Mouse (Mus musculus) T-helper 1 cell (primary cell): ENCODE measurements at regions not wholly inside any gene's neighbourhood (a gene's known extent, or its start where the extent isn't known, plus 50 kb on each side); places are given as distances from the start of the nearest gene placed in this dataset.

Experiments used
- in situ Hi-C: fragments of 300-600 bp; cut with MboI, MseI; formaldehyde crosslinking; loops from one replicate; pipeline ENCODE4 v1.15.1; 2025; ENCODE audit warnings: high pct_unique_total_duplicates

GRCm38 (mm10) chr4:66993740-66994139 is 166.4 kb downstream of the Tlr4 start:
- in situ Hi-C loops, result loop anchor here (5.0 kb wide), 1 partner anchor 434 kb away; no protein-coding TSS in a partner anchor

- in situ Hi-C loops, result no loop called here
Measured at GRCm38 (mm10) chr4:67006220-67006768, 178.9 kb downstream of the Tlr4 start.

- in situ Hi-C loops, result no loop called here
Measured at GRCm38 (mm10) chr4:67011682-67012081, 184.3 kb downstream of the Tlr4 start.

- in situ Hi-C loops, result no loop called here
Measured at GRCm38 (mm10) chr4:67044038-67044437, 216.7 kb downstream of the Tlr4 start.
